Mouse (Mus musculus): Measurements from ENCODE around the gene Rpgrip1l.

The Rpgrip1l gene

GRCm38 (mm10) chr8:91269374-91269958 lies 43.6 kb downstream of the Rpgrip1l start:
- no peak for DNase-seq

GRCm38 (mm10) chr8:91264564-91264963 lies 48.5 kb downstream of the Rpgrip1l start:
- DNase-seq = no peak

DNA sequence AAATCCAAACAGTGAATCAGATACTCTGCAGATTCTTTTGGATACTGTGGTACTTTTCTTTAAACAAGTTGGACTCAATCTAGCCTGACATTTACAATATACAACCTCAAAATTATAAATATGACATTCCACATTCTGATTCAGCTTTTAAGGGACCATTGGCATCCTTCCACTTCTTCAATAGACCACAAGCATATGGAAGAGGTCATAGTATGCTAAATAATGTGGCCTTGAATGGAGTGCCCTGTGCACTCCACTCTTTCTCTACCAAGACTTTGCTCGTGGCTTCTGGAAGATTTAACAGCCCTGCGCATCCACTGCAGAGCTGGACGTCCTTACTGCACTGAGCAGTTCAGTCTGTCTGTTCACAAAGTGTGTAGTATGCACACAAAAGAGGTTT lies 49.1 kb downstream of the Rpgrip1l start:
- DNase-seq = no peak

GRCm38 (mm10) chr8:91261598-91261997 lies 51.5 kb downstream of the Rpgrip1l start:
- no peak for DNase-seq

- DNase-seq = no peak
Measured at GRCm38 (mm10) chr8:91250966-91251365, 62.1 kb downstream of the Rpgrip1l start.

- no peak for DNase-seq
Measured at GRCm38 (mm10) chr8:91249758-91250466, 63.1 kb downstream of the Rpgrip1l start.

GRCm38 (mm10) chr8:91245821-91246454 lies 67.1 kb downstream of the Rpgrip1l start:
- DNase-seq = no peak

DNA sequence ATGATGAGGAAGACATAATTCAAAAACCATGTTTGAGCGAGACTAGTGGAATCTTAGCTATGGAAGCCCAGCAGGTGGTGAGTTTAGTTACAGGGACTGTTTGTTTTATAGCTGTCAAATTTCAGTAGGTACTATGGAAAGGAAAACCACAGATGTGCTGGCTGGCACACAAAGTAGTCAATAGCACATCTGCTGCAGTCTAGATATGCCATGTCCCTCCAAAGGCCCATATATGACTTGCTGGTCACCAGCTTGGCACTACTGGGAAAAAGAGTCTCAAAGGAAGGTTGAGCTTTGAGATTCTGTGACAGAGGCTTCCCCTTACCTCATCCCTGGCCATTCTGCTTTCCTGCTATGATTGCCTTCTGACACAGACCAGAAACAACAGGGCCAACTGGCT lies 70.3 kb downstream of the Rpgrip1l start:
- DNase-seq = no peak

DNA sequence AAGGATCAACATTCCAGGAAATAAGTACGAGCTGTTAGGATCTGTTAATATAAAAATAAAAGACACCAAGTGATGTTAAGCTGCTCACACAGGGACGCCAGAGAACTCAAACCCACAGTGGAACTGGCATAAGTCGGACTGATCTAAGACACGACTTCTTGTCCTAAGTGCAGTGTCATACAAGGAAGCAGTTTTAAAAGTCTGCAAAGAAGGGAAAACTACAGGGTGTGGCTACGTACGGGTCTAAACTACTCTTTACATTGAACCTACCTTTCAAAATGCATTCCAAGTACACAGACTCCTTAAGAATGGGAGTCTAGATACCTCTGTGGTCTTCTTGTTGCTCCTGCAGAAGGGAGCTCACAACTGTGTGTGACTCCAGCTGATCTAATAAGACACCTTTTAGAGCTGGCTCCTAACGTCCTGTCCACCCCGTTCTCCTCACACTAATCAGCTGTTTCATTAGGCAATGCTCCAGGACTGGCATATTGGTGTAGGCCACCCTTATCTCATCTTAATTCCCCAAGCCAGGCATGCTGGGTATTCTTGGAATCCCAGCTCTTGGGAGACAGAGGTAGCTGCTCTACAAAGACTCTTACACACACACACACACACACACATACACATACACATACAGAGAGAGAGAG lies 71.1 kb downstream of the Rpgrip1l start:
- DNase-seq = no peak

DNA sequence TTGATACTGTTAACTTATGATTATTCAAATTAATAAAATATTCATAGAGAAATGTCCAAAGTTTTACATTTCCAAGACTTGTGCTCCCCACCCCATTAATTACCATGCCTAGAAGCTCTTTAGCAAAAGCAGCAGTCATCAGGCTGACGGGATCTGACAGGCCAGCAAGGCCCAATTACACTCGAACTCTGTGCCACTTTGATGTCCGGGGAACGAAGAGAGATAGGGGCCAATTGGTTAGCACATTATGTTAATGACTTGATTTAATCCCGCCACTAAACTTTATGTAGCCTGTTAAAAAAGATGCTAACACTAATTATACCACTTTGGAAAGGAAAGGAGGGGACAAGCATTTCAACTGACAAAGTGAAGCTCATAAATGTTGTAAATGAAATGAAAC lies 71.7 kb downstream of the Rpgrip1l start:
- DNase-seq = no peak

- DNase-seq = no peak
Measured at GRCm38 (mm10) chr8:91237191-91237590, 75.9 kb downstream of the Rpgrip1l start.

DNA sequence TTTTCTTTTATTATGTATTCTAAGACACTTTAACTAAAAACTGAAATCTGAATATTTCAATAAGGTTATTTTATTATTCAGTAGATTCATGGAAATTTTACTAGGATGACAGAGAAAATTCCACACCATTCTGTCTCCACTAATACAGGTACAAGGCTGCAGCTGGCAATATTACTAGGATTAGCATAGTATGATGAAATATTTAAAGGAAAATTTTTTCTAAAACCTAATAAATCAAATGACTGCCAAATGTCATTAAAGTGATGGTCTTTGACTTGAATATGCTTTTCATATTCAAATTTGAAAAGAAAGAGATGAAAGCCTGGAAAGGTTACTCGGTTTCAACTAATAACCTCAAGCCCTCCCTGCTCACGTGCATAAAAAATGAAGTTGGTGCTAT lies 79.0 kb downstream of the Rpgrip1l start:
- DNase-seq = no peak

- peak; percentile 38 to 51 for DNase-seq
Measured at GRCm38 (mm10) chr8:91227421-91227841, 85.6 kb downstream of the Rpgrip1l start.

- no peak for DNase-seq
Measured at GRCm38 (mm10) chr8:91224227-91224626, 88.8 kb downstream of the Rpgrip1l start.

DNA sequence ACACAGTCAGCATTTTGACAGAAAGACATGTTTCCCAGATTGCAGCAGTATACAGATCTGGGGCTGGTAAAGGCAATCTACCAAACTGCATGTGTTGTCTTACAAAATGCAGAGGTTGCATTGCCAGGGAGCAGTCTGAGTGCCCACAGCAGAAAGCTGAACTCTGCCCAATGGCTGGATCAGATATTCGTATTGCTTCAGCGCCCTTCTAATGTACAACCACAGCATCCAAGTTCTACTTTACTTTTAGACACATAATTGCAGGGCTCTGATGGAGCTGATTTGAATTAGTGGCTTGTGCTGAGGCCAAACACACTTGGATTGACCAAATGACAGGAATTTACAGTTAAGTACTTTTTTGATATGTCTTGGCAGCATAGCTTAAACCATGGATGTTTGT lies 91.2 kb downstream of the Rpgrip1l start:
- no peak for DNase-seq

- no peak for DNase-seq
Measured at GRCm38 (mm10) chr8:91218271-91218670, 94.8 kb downstream of the Rpgrip1l start.

DNA sequence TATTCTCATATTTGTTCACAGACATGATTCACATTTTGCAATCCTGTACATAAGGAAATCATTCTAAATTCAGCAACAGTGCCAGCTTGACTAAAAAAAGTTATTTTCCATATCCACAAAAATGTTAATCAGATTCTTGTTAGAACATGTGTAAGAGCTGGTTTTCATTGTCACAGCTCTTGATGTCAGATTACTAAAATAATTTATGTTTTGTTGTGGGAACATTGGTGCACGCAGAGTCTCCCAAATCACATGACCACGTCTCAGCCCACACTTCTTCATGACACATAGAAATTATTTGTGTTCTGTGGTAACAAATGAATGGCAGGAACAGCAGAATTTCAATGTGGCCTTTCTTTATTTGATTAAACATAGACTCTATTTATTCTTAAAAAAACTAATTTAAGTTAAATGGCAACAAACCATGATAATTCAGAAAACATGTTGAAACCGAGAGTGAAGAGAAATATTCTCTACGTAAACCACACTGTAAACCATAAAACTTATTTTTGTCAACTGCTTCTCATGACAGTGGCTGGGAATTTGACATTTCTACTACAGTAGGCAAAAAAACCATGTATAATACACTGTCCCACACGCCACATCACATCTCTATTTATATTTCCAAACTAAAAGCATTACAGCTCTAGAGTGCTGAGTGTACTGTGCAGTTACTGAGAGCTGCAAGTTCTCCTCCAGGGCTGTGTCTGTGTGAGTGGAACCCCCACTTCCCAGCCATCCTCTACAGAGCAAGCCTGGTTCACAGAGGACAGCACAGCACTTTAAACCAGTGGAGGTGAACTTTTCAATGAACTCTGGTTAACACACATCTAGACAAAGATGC lies 95.8 kb downstream of the Rpgrip1l start:
- DNase-seq = no peak

DNA sequence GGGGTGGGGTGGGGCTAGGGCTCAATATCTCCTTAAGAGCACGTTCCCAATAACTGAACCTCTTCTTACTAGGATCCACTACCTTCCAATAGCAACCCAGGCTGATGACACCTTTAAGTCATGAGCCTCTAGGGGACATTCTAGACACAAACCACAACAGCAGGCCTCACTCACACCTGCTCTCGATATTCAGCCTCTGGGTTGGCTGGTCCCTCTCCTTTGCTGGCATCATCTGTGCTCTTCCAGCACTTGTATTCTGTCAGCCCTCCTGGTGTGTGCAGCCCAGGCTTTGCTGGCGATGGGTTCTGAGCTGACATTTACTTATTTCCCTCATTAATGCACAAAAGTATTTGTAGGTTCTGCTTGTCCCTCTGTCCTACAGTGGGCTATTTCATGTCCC lies 98.8 kb downstream of the Rpgrip1l start:
- no peak for DNase-seq

GRCm38 (mm10) chr8:91212948-91213347 lies 100.1 kb downstream of the Rpgrip1l start:
- no peak for DNase-seq

- DNase-seq = no peak
Measured at GRCm38 (mm10) chr8:91209658-91210057, 103.4 kb downstream of the Rpgrip1l start.

- no peak for DNase-seq
Measured at GRCm38 (mm10) chr8:91207676-91208075, 105.4 kb downstream of the Rpgrip1l start.

DNA sequence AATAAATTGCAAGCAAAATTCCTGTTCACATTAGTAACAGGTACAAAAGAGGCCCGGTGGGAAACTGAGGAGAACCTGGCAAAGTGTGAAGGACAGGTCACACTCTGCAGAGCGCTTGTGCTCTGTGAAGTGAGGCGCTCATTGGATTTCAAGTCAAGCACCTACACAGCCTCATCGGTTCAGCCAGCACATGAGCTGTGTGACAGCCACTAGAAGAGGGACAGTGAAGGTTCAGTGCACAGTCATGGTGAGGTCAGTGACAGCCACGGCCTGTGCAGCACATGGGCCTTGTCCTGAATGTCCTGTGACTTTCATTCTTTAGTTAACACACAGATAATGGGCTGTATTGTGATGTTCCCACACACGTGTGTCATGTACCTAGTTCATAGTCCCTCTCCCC lies 107.2 kb downstream of the Rpgrip1l start:
- no peak for DNase-seq

- no peak for DNase-seq
Measured at GRCm38 (mm10) chr8:91201184-91201583, 111.9 kb downstream of the Rpgrip1l start.
